Mouse (Mus musculus) left cerebral cortex, adult 8-10 months (tissue): ENCODE data around the gene E2f2. TPM values are rescaled to one million over a fixed set of nuclear protein-coding genes. Genes with fewer than 3 reads are reported as not detected.
A peak's percentile ranks its signal among the peaks of the same experiment; 100 is the strongest.

ENCODE experiments used
- DNase-seq, 2 experiments: peaks; one replicate each; pipeline ENCODE4 v3.0.0; 2022; ENCODE audit warnings: low spot score in 2 of 2
- total RNA-seq, 4 experiments: library from RNA; stranded (reverse); gene quantifications; 2 replicates each; pipeline ENCODE4 v1.2.4; 2022

E2f2 gene
- total RNA-seq, 4 experiments from 2014 or later: 0.37 to 1.3 (median 0.48) TPM

DNA sequence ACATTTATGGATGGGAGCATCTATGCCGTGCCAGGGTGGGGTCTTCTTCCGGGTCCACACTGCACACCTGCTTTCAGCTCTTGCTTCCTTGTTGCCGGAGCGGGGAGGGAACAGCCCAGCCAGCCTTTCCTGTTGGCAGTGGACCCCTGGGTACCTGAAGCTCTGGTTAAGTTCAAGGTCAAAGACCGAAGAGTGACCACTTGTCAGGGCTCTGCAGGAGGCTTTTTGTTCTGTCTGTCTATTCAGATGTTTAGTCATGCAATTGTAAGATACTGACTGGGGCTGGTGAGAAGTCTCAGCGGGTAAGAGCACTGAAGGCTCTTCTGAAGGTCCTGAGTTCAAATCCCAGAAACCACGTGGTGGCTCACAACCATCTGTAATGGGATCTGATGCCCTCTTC, 26.7 kb downstream of the E2f2 start:
- no peak for DNase-seq

DNA sequence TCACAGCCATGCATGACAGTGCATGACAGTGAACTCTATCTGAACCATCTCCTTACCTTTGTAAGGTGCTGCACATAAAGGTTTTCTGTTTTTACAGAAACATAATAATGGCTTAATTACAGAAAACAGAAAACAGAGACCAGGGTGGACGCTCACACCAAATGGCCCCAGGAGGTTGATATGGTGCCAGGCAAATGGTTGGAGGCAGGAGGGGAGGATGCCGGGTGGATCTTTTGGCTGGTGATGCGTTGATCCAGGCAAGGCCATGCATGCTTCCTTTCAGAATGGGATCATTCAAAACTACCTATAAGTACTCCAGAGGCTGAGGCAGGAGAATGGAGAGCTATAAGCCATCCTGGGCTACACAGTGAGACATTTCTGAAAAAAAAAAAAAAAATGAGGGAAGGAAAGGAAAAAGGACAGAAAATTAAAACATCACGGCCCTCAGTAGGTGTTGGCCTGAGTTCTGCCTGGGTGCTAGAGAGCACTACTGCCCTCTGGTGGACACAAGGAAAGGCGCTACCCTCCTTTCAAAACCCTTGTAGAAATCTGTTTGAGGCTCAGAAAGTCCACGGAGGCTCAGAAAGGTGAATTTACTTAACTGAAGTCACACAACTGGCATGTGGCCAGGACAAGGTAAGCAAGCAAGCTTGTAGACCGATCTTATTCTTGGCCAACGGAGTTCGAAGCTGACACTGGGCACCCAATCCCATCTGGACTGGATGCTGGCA, 27.5 kb downstream of the E2f2 start:
- DNase-seq: no peak

DNA sequence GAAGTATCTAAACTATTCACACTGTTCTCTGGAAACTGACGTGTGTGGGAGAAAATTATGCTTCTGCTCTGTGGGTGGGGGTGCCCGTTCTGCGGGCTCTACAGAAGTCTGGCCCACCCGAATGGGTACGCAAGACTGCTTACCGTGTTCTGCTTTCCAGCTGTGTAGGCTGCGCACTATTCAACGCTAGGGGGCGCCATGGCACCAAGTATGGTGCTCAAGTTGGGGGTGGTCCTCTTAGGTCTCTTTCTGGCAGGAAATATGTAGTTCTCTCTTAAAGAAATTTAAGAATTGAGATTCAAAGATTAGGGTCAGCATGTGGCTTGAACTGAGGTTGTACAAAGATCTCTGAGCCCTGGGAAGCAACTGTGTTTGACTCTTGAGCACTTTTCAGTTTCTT, 30.3 kb downstream of the E2f2 start:
- DNase-seq: no peak

DNA sequence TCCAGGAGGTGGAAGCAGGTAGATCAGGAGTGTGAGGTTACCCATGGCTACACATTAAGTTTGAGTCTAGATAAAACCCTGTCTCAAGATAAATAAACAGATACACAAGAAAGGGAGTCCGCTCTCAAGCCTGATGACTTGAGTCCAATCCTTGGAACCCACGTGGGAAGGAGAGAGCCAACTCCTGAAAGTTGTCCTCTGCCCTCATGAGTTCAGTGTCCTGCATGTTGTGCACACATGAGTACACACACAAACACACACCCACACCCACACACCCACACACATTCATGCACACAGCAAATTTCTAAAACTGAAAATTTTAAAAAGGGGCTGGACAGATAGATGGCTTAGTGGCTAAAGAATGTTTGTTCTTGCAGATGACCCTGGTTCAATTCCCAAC, 32.6 kb downstream of the E2f2 start:
- no peak for DNase-seq

DNA sequence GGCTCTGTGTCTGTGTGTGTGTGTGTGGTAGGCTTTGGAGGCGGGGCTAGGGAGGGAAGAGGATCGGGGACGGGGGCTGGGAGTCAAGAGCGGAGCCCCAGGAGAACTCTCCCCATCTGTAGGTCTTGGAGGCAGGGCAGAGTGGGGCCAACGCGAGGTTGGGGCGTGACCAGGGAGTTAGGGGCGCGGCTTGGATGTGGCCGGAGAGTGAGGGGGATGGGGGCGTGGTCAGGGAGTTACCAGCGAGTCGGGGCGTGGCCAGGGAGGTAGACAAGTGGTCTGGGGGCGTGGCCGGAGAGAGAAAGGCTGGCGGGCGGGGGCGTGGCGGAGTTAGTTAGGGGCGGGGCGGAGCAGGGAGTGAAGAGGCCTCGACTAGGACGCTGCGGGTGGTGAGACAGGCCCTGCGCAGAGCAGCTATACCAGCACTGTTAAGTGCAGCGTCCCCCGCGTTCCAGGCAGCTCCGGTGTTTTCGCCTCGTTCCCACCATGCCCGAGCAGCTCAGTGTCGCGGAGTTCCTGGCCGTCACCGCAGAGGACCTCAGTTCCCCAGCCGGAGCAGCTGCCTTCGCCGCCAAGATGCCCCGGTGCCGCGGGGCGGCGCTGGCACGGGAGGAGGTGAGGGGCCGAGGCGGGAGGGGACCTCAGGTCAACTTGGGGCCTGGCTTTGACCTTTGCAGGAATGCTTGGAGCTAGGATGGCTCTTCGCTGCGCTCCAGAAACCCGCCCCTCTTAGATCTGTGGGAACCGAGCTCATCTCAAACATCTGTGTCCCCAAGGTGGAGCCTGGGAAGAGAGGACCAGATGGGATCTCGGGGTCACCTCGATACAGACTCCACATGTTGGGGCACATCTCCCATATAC, 34.1 kb downstream of the E2f2 start, which contains the start of gene Asap3:
TSS of gene Asap3 (plus strand) at position 333 of the 861 bp plus-strand sequence.
- peak; percentile 46 to 77 for DNase-seq

DNA sequence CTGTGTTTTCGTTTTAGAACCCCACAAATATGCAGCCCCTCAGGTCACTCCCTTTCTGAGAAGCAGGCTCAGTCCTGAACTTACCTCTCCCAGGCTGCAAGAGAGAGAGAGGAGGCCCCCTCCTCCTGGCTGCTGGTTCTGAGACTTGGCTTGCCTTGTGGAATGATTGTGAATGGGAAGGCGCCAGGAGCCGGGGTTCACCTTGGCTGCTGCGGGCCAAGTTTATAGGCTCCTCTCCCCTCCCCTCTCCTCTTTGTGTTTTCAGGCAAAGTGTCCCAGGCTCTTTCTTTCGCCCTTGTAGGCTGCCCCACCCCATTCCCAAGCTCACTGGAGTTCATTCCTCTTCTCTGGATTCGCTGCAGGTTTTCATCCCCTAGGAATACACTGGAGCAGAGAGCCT, 34.7 kb downstream of the E2f2 start:
- no peak for DNase-seq

DNA sequence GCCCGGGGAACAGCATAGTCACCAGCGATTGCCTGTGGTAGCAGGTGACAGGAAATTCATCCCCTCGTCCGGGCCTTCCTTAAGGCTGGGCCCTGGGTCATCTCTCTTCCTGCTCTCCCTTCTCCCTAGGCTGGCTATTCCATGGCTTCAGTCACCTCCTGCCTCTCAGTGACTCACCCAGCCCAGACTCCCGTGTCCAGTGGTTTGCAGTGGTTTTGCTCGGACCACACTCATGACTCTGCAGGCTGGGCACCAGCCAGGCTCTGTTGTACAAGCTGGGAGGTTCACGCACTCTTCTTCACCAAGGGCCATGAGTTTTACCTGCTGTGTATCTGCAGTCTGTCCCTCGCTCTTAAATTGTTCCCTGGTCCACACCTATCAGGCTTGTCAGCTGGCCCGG, 38.7 kb downstream of the E2f2 start:
- no peak for DNase-seq

DNA sequence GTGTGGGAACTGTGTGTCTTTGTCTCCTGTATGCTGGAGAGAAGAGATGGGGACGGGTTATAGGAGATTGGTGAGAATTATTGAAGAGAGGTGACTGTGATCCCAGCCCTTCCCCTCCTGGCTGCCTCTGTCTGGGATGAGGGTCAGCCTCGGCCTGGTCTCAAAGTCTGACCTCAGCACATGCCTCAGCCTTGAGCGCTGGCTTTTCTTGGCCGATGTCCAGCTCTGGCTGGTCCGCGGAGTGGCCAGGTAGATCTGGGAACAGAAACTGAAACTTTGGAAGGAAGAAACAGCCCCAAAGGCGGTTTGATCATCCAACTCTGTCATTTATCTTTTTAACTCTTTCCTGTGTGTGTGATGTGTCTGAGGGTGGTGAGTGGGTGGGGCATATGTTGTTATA, 41.4 kb downstream of the E2f2 start:
- DNase-seq: no peak

DNA sequence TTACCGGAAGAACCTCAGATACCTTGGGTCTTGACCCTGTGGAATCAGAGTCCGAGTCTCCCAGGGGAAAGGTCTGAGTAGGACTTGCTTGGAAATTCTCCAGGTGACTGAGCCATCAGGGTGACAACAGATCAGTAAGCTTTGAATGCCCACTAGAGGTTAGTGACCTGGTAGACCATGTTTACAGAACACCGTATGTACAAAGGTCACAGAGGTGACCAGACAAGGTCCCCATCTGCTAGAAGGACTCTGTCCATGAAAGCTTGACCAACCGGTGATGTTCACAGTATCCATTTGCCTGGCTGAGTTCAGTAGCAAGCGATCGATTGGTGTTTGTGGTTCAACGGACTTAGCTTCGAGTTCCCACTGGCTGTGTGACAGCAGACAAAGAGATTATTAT, 42.6 kb downstream of the E2f2 start:
- no peak for DNase-seq

DNA sequence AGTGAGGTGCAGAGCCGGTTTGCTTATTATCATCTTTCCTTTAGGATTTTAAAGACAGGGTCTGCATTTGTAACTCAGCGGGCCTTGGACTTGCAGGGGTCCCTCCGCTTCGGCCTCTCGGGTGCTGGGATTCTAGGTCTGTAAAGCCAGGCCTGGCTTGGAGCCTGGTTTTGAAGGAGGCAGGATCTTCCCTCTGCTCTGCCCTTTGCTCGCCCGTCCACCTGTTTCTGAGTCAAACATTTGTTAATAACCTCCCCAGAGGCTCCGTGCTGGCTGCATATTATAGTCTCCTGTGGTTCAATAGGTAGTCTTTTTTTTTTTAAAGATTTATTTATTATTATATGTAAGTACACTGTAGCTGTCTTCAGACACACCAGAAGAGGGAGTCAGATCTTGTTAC, 43.4 kb downstream of the E2f2 start:
- no peak for DNase-seq

DNA sequence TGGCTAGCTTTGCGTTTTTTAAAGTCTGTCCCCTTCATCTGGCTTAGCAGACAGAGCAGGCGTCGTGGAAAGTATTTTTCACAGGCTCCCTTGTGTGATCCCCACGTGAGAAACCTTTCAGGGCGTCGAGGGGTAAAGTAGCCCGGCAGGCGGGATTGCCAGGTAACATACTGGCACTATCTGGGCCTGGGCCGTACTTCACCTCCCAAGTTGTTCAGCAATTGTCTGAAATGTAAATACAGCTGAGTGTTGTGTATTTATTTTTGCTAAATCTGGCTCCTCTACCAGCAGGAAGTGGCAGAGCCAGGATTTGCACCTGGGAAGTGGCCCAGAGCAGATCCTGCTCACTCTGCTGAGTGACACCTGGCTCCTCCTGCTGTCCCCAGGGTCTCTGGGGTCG, 44.9 kb downstream of the E2f2 start:
- DNase-seq: no peak

DNA sequence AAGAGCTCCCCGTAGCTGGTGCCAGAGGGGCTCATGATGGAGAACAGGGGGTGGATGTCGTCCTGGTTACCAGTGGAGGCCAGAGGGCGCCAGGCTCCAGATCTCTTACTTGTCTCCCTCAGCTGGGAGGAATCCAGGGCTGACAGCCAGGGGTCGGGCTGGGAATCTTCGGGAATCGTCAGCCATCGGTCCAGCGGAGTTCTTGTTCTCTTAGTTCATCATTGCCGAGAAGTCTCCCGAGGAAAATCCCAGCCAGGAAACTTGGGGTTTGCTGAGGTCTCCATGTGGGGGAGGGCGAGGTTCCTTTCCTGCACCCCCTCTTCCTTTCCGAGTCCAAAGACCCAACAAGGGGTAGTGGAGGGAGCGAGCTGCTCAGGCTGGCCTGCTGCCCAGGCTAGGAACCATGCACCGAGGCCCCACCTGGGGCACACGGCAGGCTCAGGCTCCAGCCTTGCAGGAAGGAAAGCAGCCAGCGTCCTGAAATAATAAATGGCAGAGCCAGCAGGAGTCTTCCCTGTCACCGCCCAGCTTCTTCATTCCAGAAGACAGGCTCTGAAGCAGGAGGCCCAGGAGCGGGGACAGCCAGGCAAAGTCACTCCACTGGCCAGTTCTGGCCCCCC, 46.5 kb downstream of the E2f2 start:
- no peak for DNase-seq

DNA sequence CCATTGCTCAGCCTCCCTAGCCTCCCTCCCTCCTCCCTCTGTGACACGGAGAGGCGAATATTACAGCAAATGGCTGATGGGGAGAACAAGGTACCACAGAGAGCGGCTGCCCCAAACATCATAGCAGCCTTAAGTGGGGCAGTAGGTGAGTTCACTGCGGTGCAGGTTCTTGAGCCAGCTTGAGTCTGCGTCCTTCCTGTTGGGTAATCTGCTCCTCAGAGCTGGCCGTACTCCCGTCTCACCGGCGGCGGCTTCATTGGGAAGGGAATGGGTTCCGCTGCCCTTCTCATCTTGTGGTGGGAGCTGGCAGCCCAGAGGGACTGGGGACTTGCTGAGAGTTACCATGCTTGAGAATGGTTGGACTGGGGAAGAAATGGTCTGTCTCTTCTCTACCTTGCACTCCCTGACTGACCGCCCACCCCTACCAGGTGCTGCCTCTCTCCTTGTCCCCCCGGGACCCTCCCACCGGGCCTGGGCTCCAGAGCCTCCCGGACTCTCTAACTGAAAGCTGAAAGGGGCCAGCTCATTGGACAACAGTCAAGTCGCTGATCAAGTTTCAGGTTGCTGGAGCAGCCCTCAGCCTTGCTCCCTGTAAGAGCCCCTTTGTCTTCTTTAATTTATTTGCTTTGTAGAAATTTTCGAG, 48.1 kb downstream of the E2f2 start:
- DNase-seq: no peak

DNA sequence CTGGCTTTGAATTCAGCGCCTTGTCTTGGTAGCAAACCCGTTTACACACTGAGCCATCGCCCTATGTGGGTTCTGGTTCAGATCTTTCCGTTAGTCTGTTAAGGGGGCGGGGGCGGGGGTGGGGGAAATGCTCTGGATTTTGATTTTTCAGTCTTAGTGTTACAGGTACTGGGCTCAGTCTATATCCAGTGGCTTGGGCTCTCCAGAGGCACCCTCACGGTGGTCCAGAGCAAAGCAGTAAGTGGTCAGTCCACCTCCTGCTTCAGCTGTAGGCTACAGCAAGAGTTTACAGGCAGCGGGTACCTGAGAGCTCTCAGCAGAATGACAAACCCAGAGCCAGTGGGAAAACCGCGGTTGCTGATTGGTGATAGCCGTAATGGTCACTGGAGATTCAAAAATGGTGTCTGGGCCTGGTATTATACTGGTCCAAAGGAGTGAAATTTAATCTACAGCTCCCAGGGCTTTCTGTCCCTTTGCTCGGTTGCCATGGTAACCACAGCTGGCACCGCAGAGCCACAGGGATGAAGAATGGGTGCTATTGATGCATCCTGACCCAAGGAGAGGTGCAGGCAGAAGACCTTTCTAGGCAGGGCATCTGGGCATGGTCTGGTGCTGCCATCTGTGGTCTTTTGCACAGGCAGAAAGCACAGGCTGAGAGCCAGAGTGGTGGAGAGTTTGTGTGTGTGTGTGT, 51.5 kb downstream of the E2f2 start:
- peak in 1 of 2 experiments; percentile 25 for DNase-seq

DNA sequence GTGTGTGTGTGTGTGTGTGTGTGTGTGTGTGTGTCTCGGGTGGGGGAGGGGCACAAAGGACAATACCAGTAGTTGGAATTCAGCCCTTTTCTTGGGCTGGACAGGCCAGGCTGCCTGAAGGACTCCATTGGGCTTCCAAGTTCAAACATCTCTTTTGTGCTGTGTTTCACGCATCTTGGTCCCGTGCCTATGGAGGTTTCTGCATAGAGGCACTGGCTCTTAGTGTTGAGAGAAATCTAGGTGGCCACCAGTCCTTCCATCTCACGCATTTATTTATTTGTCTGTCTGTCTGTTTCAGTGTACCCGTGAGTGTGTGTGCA, 52.0 kb downstream of the E2f2 start:
- no peak for DNase-seq

DNA sequence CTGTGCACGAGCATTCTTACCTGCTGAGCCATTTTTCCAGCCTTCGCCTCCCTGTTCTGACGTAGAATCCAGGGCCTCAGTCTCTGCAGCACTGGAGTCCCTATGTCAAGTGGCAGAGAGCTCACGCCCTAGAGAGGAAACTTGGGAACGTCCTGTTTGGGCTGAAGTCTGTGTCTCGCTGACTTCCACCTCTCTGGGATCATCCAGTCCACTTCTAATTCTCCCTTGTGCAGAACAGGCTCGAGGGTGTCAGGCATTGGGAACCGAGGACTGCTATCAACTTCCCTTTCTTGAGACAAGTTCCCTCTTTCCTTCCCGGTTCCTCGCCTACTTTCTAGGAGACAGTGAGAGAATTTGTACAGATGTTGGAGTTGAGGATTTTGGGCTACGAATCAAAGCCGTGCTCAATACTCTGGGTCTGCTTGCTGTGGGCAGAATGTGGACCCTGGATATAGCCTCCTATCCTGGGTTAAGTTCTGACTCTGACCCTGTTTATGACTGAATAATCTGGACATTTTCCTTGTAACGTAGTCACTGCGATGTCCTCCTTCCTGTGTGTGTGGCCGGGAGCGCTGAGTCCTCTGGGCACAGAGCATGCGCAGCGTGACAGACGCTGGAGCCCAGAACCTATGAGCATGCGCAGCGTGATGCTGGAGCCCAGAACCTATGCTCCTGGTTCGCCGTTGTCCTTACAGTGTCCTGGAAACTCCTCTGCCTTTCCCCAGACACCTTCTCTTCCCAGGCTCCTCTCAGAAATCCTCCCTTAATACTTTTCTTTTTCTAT, 52.7 kb downstream of the E2f2 start:
- no peak for DNase-seq

DNA sequence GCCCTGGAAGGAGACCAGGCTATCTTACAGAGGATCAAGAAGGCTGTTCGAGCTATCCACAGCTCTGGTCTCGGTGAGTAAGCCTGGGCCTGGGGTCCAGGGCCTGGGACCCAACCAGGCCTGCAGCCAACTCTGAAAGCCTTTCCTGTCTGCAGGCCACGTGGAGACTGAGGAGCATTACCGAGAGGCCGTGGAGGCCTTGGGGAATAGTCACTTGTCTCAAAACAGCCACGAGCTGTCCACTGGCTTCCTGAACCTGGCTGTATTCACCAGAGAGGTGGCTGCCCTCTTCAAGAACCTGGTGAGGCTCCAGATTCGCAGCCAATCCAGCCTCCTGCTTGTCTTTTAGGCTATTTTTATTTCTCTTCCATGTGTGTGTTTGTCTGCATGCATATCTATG, 55.2 kb downstream of the E2f2 start:
- DNase-seq: no peak

DNA sequence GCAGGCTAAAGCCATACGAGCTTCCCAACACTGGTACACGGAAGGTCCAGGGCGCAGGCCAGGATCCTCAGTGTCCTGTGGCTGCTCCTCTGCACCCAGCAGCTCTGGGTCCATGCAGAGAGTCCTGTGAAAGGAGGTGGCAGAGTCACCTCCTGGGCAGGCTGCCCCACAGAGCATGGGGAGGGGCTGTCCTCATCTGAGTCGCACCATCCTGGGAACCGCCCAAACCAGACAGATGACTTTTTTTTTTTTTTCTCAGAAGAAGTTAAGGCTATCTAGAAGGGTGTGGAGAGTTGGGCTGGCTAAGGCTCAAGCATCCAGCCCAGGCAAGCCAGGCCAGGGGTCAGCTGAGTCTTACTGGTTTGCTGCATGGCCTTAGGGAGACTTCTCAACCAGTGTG, 56.4 kb downstream of the E2f2 start:
- no peak for DNase-seq

DNA sequence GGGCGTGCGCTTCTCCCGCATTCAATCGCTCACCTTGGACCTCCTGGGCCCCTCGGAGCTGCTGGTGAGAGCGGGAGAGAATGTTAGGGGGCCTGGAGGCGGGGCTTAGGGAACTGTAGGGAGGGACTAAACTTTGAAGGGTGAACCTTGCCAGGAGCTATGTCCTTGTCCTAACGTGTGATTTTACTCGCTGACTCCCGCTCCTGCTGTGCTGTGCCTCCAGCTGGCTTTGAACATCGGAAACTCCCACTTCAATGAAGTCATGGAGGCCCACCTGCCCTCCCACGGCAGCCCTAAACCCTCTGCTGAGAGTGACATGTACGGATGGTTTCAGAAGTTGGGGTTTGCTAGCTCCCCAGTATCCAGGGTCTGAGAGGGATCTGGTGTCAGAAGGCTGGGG, 66.5 kb downstream of the E2f2 start:
- no peak for DNase-seq

DNA sequence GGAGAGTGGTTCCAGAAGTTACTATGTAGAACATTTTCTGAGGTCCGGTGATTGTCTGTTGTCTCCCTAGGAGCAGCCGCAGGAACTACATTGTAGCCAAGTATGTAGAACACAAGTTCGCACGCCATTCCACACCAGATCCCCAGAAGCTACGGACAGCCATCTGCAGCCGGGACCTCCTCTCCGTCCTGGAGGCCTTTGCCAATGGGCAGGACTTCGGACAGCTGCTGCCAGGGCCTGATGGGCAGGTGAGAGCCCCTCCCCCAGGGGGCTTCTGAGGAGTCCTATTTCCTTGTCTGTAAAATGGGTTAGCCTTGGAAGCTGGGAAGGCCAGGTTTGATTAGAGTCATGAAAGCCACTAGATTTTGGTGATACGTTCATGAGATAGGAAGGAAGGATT, 66.9 kb downstream of the E2f2 start:
- no peak for DNase-seq

DNA sequence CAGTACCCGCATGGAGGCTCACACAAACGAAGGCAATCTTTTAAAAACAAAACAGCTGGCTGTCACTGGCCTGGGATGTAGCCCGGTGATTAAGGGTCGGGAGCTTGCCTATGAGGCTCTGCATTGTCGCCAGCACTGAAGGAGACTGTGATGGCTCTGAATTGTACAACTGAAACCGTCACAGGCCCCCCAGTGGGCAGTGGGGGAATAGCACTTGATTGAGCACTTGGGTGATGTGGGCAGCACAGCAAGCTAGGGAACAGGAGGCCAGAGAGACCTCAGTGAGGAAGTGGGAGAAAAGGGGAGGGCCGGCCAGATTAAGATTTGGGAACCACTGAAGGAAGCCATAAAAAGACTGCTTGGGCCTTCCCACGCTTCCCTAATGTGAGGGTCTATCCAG, 67.4 kb downstream of the E2f2 start:
- DNase-seq: peak; percentile 35 to 65
